Comparison of ENCODE assay signal across 8 mouse cellular contexts in genomic region chr6:52724805-52725439, GRCm38 (mm10). TPM values are rescaled to one million over a fixed set of nuclear protein-coding genes. Genes with fewer than 3 reads are reported as not detected.
DNase-seq lines count a peak whose midpoint lies in the region; ATAC-seq lines count a peak whose summit lies in the region.

No protein-coding gene starts in this region.

- peaks cover 6% of the 10 kb centered on the region; the same call in 1 of the 2 replicates for H3K4me1 ChIP-seq in liver, embryonic 13.5 days (replicated peaks)

- H3K4me3 ChIP-seq in liver, embryonic 13.5 days (replicated peaks) = no peak overlapping the region

- H3K27me3 ChIP-seq in liver, embryonic 13.5 days = no peaks in the 10 kb centered on the region

- H3K4me2 ChIP-seq in liver, embryonic 13.5 days = no peak overlapping the region

- H3K9ac ChIP-seq in liver, embryonic 13.5 days = no peak overlapping the region

- peak; percentile 69 for DNase-seq in urinary bladder, postnatal 14 days (ENCODE audit: low spot score)
- DNase-seq in urinary bladder, adult 2 months (ENCODE audit: low spot score) = no peak
- DNase-seq in brain, embryonic 18.5 days (ENCODE audit: low read depth, low spot score) = peak; percentile 12
- DNase-seq in fat pad, adult 2 months (ENCODE audit: extremely low read depth, low read depth, low spot score) = peak; percentile 93
- peak; percentile 78 for DNase-seq in kidney, adult 9 months
- DNase-seq in liver, embryonic 13.5 days = peak; percentile 17
- DNase-seq in retina, postnatal 7 days (ENCODE audit: low read depth, low spot score) = peak; percentile 31
- peak; percentile 27 to 67 for DNase-seq in urinary bladder, postnatal 4 days (ENCODE audit: low spot score in 2 of 2)

- H3K9me3 ChIP-seq in liver, embryonic 13.5 days (replicated peaks) = no peaks in the 10 kb centered on the region

- ATAC-seq in liver, embryonic 13.5 days (ENCODE audit: low read depth) = no peak

- peaks cover 43% of the 10 kb centered on the region for H3K36me3 ChIP-seq in liver, embryonic 13.5 days

- 59% methylated on average over 8 of the region's 8 CpGs for WGBS in liver, embryonic 13.5 days (ENCODE audit: insufficient replicate concordance)

- H3K27ac ChIP-seq in liver, embryonic 13.5 days = no peak overlapping the region

RNA-seq across cellular contexts. Expression of gene Tax1bp1, which starts 11.4 kb away (rescaled TPM):
- polyA plus RNA-seq in urinary bladder, adult 2 months (2012; rRNA removed) = 123 and 145 TPM in 2 replicates
- polyA plus RNA-seq in liver, embryonic 13.5 days (2015; fragmentation: Nextera tagmentation; extraction: Ambion mirVana) = 98.3 and 111 TPM in 2 replicates
